Mouse (Mus musculus): Measurements from ENCODE around the gene Idh2. TPM values are rescaled to one million over a fixed set of nuclear protein-coding genes. Genes with fewer than 3 reads are reported as not detected.

Gene Idh2
- polyA plus RNA-seq, 1 experiment from 2014 or later = 629 TPM

GRCm38 (mm10) chr7:80059064-80059838 lies 55.9 kb downstream of the Idh2 start:
- Histone ChIP-seq H3K4me2 (peak overlapping the region; percentile 32), H3K27ac (ENCODE audit: low read depth) (peak overlapping the region; percentile 84), H3K9me3 (ENCODE audit: low read depth, low read length) (no peaks in the 10 kb centered on the region), H3K9ac (no peak overlapping the region), H3K4me3 (ENCODE audit: low read depth, low read length) (no peak overlapping the region), H3K4me1 (ENCODE audit: insufficient read depth) (peaks cover 46% of the 10 kb centered on the region), H3K27me3 (ENCODE audit: insufficient read depth, low read length) (no peaks in the 10 kb centered on the region), H3K36me3 (ENCODE audit: insufficient read depth) (no peaks in the 10 kb centered on the region; the same call in 1 of the 2 replicates)
- ATAC-seq (ENCODE audit: insufficient read depth) (0 out of 2 replicates have a peak, but pooled peaks have one; percentile 10), DNase-seq (no peak)
- TF ChIP-seq CTCF (IDR thresholded peaks at IDR 0.05; ENCODE audit: low read depth) = no peak
- WGBS = 40% methylated on average over 13 of the region's 13 CpGs

GRCm38 (mm10) chr7:80058405-80059063 lies 56.7 kb downstream of the Idh2 start:
- TF ChIP-seq CTCF (IDR thresholded peaks at IDR 0.05; ENCODE audit: low read depth) = no peak
- Histone ChIP-seq H3K4me2 (peak overlapping the region; percentile 37), H3K27me3 (ENCODE audit: insufficient read depth, low read length) (no peaks in the 10 kb centered on the region), H3K27ac (ENCODE audit: low read depth) (peak overlapping the region; percentile 84), H3K9ac (no peak overlapping the region), H3K4me3 (ENCODE audit: low read depth, low read length) (no peak overlapping the region), H3K4me1 (ENCODE audit: insufficient read depth) (peaks cover 45% of the 10 kb centered on the region), H3K9me3 (ENCODE audit: low read depth, low read length) (no peaks in the 10 kb centered on the region), H3K36me3 (ENCODE audit: insufficient read depth) (no peaks in the 10 kb centered on the region; the same call in 1 of the 2 replicates)
- 54% methylated on average over 4 of the region's 4 CpGs for WGBS
- ATAC-seq (ENCODE audit: insufficient read depth) (0 out of 2 replicates have a peak, but pooled peaks have one; percentile 5), DNase-seq (no peak)

GRCm38 (mm10) chr7:80057781-80058180 lies 57.4 kb downstream of the Idh2 start:
- Histone ChIP-seq H3K9me3 (ENCODE audit: low read depth, low read length) (no peaks in the 10 kb centered on the region), H3K9ac (peak overlapping the region; percentile 15; the same call in 1 of the 2 replicates), H3K4me3 (ENCODE audit: low read depth, low read length) (no peak overlapping the region), H3K4me2 (peak overlapping the region; percentile 37), H3K4me1 (ENCODE audit: insufficient read depth) (peaks cover 50% of the 10 kb centered on the region), H3K27ac (ENCODE audit: low read depth) (peak overlapping the region; percentile 84), H3K27me3 (ENCODE audit: insufficient read depth, low read length) (no peaks in the 10 kb centered on the region), H3K36me3 (ENCODE audit: insufficient read depth) (no peaks in the 10 kb centered on the region; the same call in 1 of the 2 replicates)
- ATAC-seq (ENCODE audit: insufficient read depth) (no peak), DNase-seq (no peak)
- no peak for TF ChIP-seq CTCF (IDR thresholded peaks at IDR 0.05; ENCODE audit: low read depth)
- WGBS = 40% methylated on average over 14 of the region's 14 CpGs

- ATAC-seq (ENCODE audit: insufficient read depth) (peak; percentile 69), DNase-seq (peak; percentile 62)
- Histone ChIP-seq H3K27ac (ENCODE audit: low read depth) (peak overlapping the region; percentile 84), H3K27me3 (ENCODE audit: insufficient read depth, low read length) (no peaks in the 10 kb centered on the region), H3K4me1 (ENCODE audit: insufficient read depth) (peaks cover 56% of the 10 kb centered on the region), H3K4me2 (peak overlapping the region; percentile 37), H3K4me3 (ENCODE audit: low read depth, low read length) (no peak overlapping the region), H3K9ac (peak overlapping the region; percentile 15; the same call in 1 of the 2 replicates), H3K9me3 (ENCODE audit: low read depth, low read length) (no peaks in the 10 kb centered on the region), H3K36me3 (ENCODE audit: insufficient read depth) (no peaks in the 10 kb centered on the region; the same call in 1 of the 2 replicates)
- TF ChIP-seq CTCF (IDR thresholded peaks at IDR 0.05; ENCODE audit: low read depth) = no peak
- 51% methylated on average over 4 of the region's 4 CpGs for WGBS
These were observed 58.0 kb downstream of the Idh2 start for GRCm38 (mm10) chr7:80057002-80057691.

- Histone ChIP-seq H3K4me3 (ENCODE audit: low read depth, low read length) (no peak overlapping the region), H3K9ac (no peak overlapping the region), H3K4me1 (ENCODE audit: insufficient read depth) (peaks cover 60% of the 10 kb centered on the region), H3K4me2 (no peak overlapping the region), H3K27me3 (ENCODE audit: insufficient read depth, low read length) (no peaks in the 10 kb centered on the region), H3K27ac (ENCODE audit: low read depth) (peak overlapping the region; percentile 63; the same call in 1 of the 2 replicates), H3K36me3 (ENCODE audit: insufficient read depth) (no peaks in the 10 kb centered on the region; the same call in 1 of the 2 replicates), H3K9me3 (ENCODE audit: low read depth, low read length) (no peaks in the 10 kb centered on the region)
- ATAC-seq (ENCODE audit: insufficient read depth) (no peak), DNase-seq (no peak)
- WGBS = 57% methylated on average over 12 of the region's 12 CpGs
- no peak for TF ChIP-seq CTCF (IDR thresholded peaks at IDR 0.05; ENCODE audit: low read depth)
These were observed 59.4 kb downstream of the Idh2 start for GRCm38 (mm10) chr7:80055781-80056180.

GRCm38 (mm10) chr7:80053147-80053546 lies 62.0 kb downstream of the Idh2 start:
- no peak for DNase-seq
- H3K9ac ChIP-seq = no peak overlapping the region
- WGBS = 82% methylated on average over 9 of the region's 9 CpGs
- no peak for ATAC-seq (ENCODE audit: insufficient read depth)
- no peaks in the 10 kb centered on the region for H3K9me3 ChIP-seq (ENCODE audit: low read depth, low read length)
- no peak overlapping the region for H3K27ac ChIP-seq (ENCODE audit: low read depth)
- H3K4me3 ChIP-seq (ENCODE audit: low read depth, low read length) = no peak overlapping the region
- no peak for TF ChIP-seq CTCF (IDR thresholded peaks at IDR 0.05; ENCODE audit: low read depth)
- H3K4me1 ChIP-seq (ENCODE audit: insufficient read depth) = peaks cover 46% of the 10 kb centered on the region
- no peak overlapping the region for H3K4me2 ChIP-seq
- H3K27me3 ChIP-seq (ENCODE audit: insufficient read depth, low read length) = no peaks in the 10 kb centered on the region
- H3K36me3 ChIP-seq (ENCODE audit: insufficient read depth) = no peaks in the 10 kb centered on the region; the same call in 1 of the 2 replicates
